Mouse (Mus musculus) brain, embryonic 14.5 days (tissue): ENCODE data around the gene Palld.

Experiments
- CTCF ChIP-seq: fragments of 200-500 bp; IDR thresholded peaks from 2 replicates; pipeline ENCODE4 v1.5.1; 2012; ENCODE audit warnings: inconsistent platforms, mild to moderate bottlenecking, moderate library complexity, borderline replicate concordance; ENCODE audit not compliant: insufficient read depth, insufficient read length; ENCODE audit errors: extremely low read depth
- POLR2A ChIP-seq: fragments of 200-500 bp; IDR thresholded peaks from 2 replicates; pipeline ENCODE4 v1.6.1; 2012; ENCODE audit warnings: mild to moderate bottlenecking, inconsistent platforms, borderline replicate concordance; ENCODE audit not compliant: poor library complexity, insufficient read depth, insufficient read length, severe bottlenecking; ENCODE audit errors: extremely low read depth

- TF ChIP-seq POLR2A, result no peak
- TF ChIP-seq CTCF, result no peak
Observed at GRCm38 (mm10) chr8:61617651-61618050, 284.8 kb downstream of the Palld start.
